Mouse (Mus musculus) cortical plate, adult 2 months (tissue): ENCODE results near the gene Cd28.

Source experiments
- CTCF ChIP-seq: fragments of 200-500 bp; IDR thresholded peaks from 2 replicates; pipeline ENCODE4 v1.5.1; 2011; ENCODE audit warnings: mild to moderate bottlenecking, control low read depth, low read length; ENCODE audit not compliant: insufficient read depth; ENCODE audit errors: extremely low read depth
- POLR2A ChIP-seq: fragments of 200-500 bp; IDR thresholded peaks from 2 replicates; pipeline ENCODE4 v1.6.1; 2011; ENCODE audit warnings: mild to moderate bottlenecking, low read length, control low read depth; ENCODE audit not compliant: insufficient read depth; ENCODE audit errors: extremely low read depth

GRCm38 (mm10) chr1:60810821-60811220, 94.2 kb downstream of the Cd28 start:
- TF ChIP-seq CTCF (no peak), POLR2A (no peak)
